Mouse (Mus musculus) brown adipose tissue, adult 24 weeks (tissue): Measurements from ENCODE around the gene Ackr3. TPM values are rescaled to one million over a fixed set of nuclear protein-coding genes. Genes with fewer than 3 reads are reported as not detected.
A peak's percentile ranks its signal among the peaks of the same experiment; 100 is the strongest.

Experiments
- H3K27ac ChIP-seq: fragments of 200-500 bp; replicated peaks from 2 replicates; pipeline ENCODE4 v1.5.1; 2012; ENCODE audit warnings: low read depth, mild to moderate bottlenecking, low read length
- H3K4me1 ChIP-seq: fragments of 200-500 bp; 2 replicates; pipeline ENCODE4 v1.6.1; 2012; ENCODE audit warnings: low read length, mixed read lengths; ENCODE audit not compliant: control insufficient read depth, insufficient read depth, insufficient read length
- H3K4me3 ChIP-seq: fragments of 200-500 bp; 2 replicates; pipeline ENCODE4 v1.5.1; 2012; ENCODE audit warnings: low read depth, mild to moderate bottlenecking, low read length, moderate library complexity; ENCODE audit not compliant: insufficient read depth
- polyA plus RNA-seq: library from polyadenylated mRNA; stranded (reverse); fragments of >200 nt; gene quantifications from 2 replicates; pipeline ENCODE4 v1.2.4, GENCODE M21; 2012; ENCODE audit not compliant: missing spikeins, insufficient read depth, insufficient read length

The Ackr3 gene
- polyA plus RNA-seq, 1 experiment: 97.7 TPM

- no peak overlapping the region for H3K4me3 ChIP-seq
Observed at GRCm38 (mm10) chr1:90210346-90210745, 6.6 kb downstream of the Ackr3 start.

GRCm38 (mm10) chr1:90210761-90211160 is 7.0 kb downstream of the Ackr3 start:
- H3K27ac ChIP-seq: peak overlapping the region; percentile 97
- no peak overlapping the region for H3K4me3 ChIP-seq
- peaks cover 30% of the 10 kb centered on the region for H3K4me1 ChIP-seq

More at GRCm38 (mm10) chr1:90210346-90210745, 6.6 kb downstream of the Ackr3 start:
- H3K27ac ChIP-seq: peak overlapping the region; percentile 97
- H3K4me1 ChIP-seq: peaks cover 30% of the 10 kb centered on the region

GRCm38 (mm10) chr1:90212376-90212775 is 8.6 kb downstream of the Ackr3 start:
- Histone ChIP-seq H3K27ac (peak overlapping the region; percentile 97), H3K4me1 (peaks cover 30% of the 10 kb centered on the region)

GRCm38 (mm10) chr1:90212901-90213300 is 9.1 kb downstream of the Ackr3 start:
- Histone ChIP-seq H3K27ac (peak overlapping the region; percentile 97), H3K4me1 (peaks cover 27% of the 10 kb centered on the region), H3K4me3 (no peak overlapping the region)

More at GRCm38 (mm10) chr1:90212376-90212775, 8.6 kb downstream of the Ackr3 start:
- no peak overlapping the region for H3K4me3 ChIP-seq

GRCm38 (mm10) chr1:90214021-90214420 is 10.2 kb downstream of the Ackr3 start:
- Histone ChIP-seq H3K27ac (no peak overlapping the region), H3K4me3 (no peak overlapping the region), H3K4me1 (peaks cover 22% of the 10 kb centered on the region)

GRCm38 (mm10) chr1:90214926-90215325 is 11.1 kb downstream of the Ackr3 start:
- Histone ChIP-seq H3K4me3 (no peak overlapping the region), H3K27ac (no peak overlapping the region), H3K4me1 (peaks cover 14% of the 10 kb centered on the region)

GRCm38 (mm10) chr1:90215881-90216280 is 12.1 kb downstream of the Ackr3 start:
- Histone ChIP-seq H3K4me1 (peaks cover 4% of the 10 kb centered on the region), H3K27ac (no peak overlapping the region), H3K4me3 (no peak overlapping the region)

GRCm38 (mm10) chr1:90216395-90216794 is 12.6 kb downstream of the Ackr3 start:
- Histone ChIP-seq H3K4me1 (peaks cover 2% of the 10 kb centered on the region; the same call in 1 of the 2 replicates), H3K27ac (no peak overlapping the region), H3K4me3 (no peak overlapping the region)

- no peak overlapping the region for H3K27ac ChIP-seq
- H3K4me1 ChIP-seq: no peaks in the 10 kb centered on the region
- H3K4me3 ChIP-seq: no peak overlapping the region
Observed at GRCm38 (mm10) chr1:90220280-90220679, 16.5 kb downstream of the Ackr3 start.

- Histone ChIP-seq H3K4me1 (peaks cover 4% of the 10 kb centered on the region; the same call in 1 of the 2 replicates), H3K4me3 (no peak overlapping the region), H3K27ac (no peak overlapping the region)
Observed at GRCm38 (mm10) chr1:90220844-90221243, 17.1 kb downstream of the Ackr3 start.

- no peak overlapping the region for H3K4me3 ChIP-seq
Observed at GRCm38 (mm10) chr1:90221811-90222361, 18.1 kb downstream of the Ackr3 start.

GRCm38 (mm10) chr1:90222427-90222901 is 18.7 kb downstream of the Ackr3 start:
- Histone ChIP-seq H3K4me1 (peaks cover 6% of the 10 kb centered on the region; the same call in 1 of the 2 replicates), H3K4me3 (no peak overlapping the region), H3K27ac (no peak overlapping the region)

More at GRCm38 (mm10) chr1:90221811-90222361, 18.1 kb downstream of the Ackr3 start:
- Histone ChIP-seq H3K27ac (no peak overlapping the region), H3K4me1 (peaks cover 6% of the 10 kb centered on the region; the same call in 1 of the 2 replicates)

- Histone ChIP-seq H3K4me1 (peaks cover 9% of the 10 kb centered on the region; the same call in 1 of the 2 replicates), H3K4me3 (no peak overlapping the region), H3K27ac (no peak overlapping the region)
Observed at GRCm38 (mm10) chr1:90223006-90223405, 19.2 kb downstream of the Ackr3 start.

GRCm38 (mm10) chr1:90225603-90226254 is 21.9 kb downstream of the Ackr3 start:
- Histone ChIP-seq H3K4me1 (peaks cover 12% of the 10 kb centered on the region), H3K4me3 (no peak overlapping the region), H3K27ac (peak overlapping the region; percentile 64)

GRCm38 (mm10) chr1:90227684-90228322 is 24.0 kb downstream of the Ackr3 start:
- H3K4me3 ChIP-seq: no peak overlapping the region
- no peak overlapping the region for H3K27ac ChIP-seq
- peaks cover 17% of the 10 kb centered on the region for H3K4me1 ChIP-seq
